Comparison of ENCODE assay signal across 7 mouse cellular contexts in the genomic region with DNA sequence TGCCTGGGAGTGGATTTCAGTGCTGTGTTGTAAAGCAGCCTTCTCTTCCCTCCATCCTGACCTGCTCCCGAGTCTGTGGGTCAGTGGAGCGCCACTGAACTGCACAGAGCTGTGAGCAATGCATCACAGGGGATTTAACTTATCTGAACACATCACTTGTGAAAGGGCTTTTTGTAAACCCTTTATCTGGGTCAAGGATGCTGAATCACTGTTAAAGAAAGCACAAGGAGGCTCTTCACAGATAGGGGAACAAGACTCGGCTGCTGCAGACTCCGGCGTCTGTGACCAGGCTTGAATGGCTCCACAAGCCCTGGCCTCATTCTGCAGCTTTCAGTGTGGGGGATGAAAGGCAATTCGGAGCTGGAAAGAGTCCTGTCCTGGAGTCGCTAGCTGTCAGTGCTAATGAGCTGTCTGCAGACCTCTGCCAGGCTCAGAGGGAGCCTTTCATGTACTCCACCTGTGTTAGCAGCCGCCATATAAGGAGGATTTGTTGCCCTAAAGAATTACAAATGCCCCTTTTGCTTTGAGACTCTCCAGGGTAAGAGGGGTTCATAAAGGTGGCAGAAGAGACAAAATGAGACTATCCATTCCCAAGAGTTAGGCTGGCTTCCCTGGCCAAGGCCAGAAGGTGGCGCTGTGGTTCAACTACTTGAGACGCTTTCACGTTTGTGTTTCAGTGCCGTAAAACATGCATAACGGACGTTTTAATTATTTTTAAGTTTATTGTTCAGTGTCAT. TPM values are rescaled to one million over a fixed set of nuclear protein-coding genes. Genes with fewer than 3 reads are reported as not detected.
DNase-seq lines count a peak whose midpoint lies in the region; ATAC-seq lines count a peak whose summit lies in the region.

No protein-coding gene starts in this region.

- peak overlapping the region; percentile 43 for H3K4me2 ChIP-seq in limb, embryonic 15.5 days

- H3K27ac ChIP-seq in limb, embryonic 15.5 days: peak overlapping the region; percentile 75

- no peaks in the 10 kb centered on the region for H3K27me3 ChIP-seq in limb, embryonic 15.5 days

- peaks cover 14% of the 10 kb centered on the region for H3K4me1 ChIP-seq in limb, embryonic 15.5 days

- DNase-seq in adrenal gland, postnatal 14 days: peak; percentile 90
- peak; percentile 77 for DNase-seq in embryo, embryonic 9.5 days (ENCODE audit: extremely low spot score)
- DNase-seq in heart, adult 8-10 months (ENCODE audit: low spot score): peak; percentile 75
- DNase-seq in kidney, adult 9 months: peak; percentile 77
- DNase-seq in spleen, postnatal 36 days (ENCODE audit: low spot score in 2 of 2): peak; percentile 57 to 74

- H3K4me3 ChIP-seq in limb, embryonic 15.5 days: peak overlapping the region; percentile 37

- no peaks in the 10 kb centered on the region for H3K36me3 ChIP-seq in limb, embryonic 15.5 days

- no peak overlapping the region; the same call in 1 of the 2 replicates for H3K9ac ChIP-seq in limb, embryonic 15.5 days

- H3K9me3 ChIP-seq in limb, embryonic 15.5 days: no peaks in the 10 kb centered on the region

- peak; percentile 10; the same call in 1 of the 2 replicates for ATAC-seq in limb, embryonic 15.5 days (ENCODE audit: insufficient number of reproducible peaks, low FRiP score, low TSS enrichment, low read depth)
- 0 out of 2 replicates have a peak, but pooled peaks have one; percentile 37 for ATAC-seq in monocyte, adult 5-6 weeks (replicated peaks; ENCODE audit: insufficient number of reproducible peaks, low FRiP score, low TSS enrichment, poor library complexity, severe bottlenecking)

- WGBS in limb, embryonic 15.5 days: 8% methylated on average over 14 of the region's 14 CpGs

RNA-seq across cellular contexts. Expression of a gene that starts 11.3 kb away (rescaled TPM):
- 24.1 and 24.6 TPM in 2 replicates for total RNA-seq in adrenal gland, postnatal 14 days (2021)
- 10 to 100 TPM; 30.4 to 34.8 (median 33.0) TPM for total RNA-seq in heart, adult 8-10 months (2022)
- 45.6 and 45.8 TPM in 2 replicates for polyA plus RNA-seq in limb, embryonic 15.5 days (2015; fragmentation: Nextera tagmentation; extraction: Ambion mirVana)
- total RNA-seq in monocyte, adult 5-6 weeks (2017): 4.5 to 5.2 TPM in 2 of 3 replicates, not detected in the other

Comparison
In these comparisons a context has a peak if more than half of its experiments do, and no peak if none do; other contexts are left out.
1. Peak in every context shown above with its lines: DNase-seq, ATAC-seq, H3K4me3 ChIP-seq and H3K27ac ChIP-seq.